Mouse (Mus musculus): Measurements from ENCODE around the gene Kcnk4. TPM values are rescaled to one million over a fixed set of nuclear protein-coding genes. Genes with fewer than 3 reads are reported as not detected.
A peak's percentile ranks its signal among the peaks of the same experiment; 100 is the strongest.

Kcnk4 gene
- total and polyA plus RNA-seq, 3 experiments: 0.05 TPM; not detected in 2

- Histone ChIP-seq H3K4me1 (ENCODE audit: insufficient read depth, low read depth, low read length) (peaks cover 70% of the 10 kb centered on the region), H3K9me3 (replicated peaks) (no peaks in the 10 kb centered on the region), H3K36me3 (replicated peaks) (peaks cover 57% of the 10 kb centered on the region), H3K27me3 (ENCODE audit: insufficient read depth, low read length) (no peaks in the 10 kb centered on the region), H3K4me3 (ENCODE audit: low read depth, low read length) (peak overlapping the region; percentile 76)
- TF ChIP-seq TAL1 (conservative IDR thresholded peaks at IDR 0.05; ENCODE audit: low read depth, low read length) (no peak), CTCF (IDR thresholded peaks at IDR 0.05; ENCODE audit: low read depth, low read length) (no peak), GATA2 (IDR thresholded peaks at IDR 0.05; ENCODE audit: borderline replicate concordance, low read depth, low read length) (no peak), GATA1 (IDR thresholded peaks at IDR 0.05; ENCODE audit: borderline replicate concordance, low read length) (no peak), POLR2AphosphoS5 (IDR thresholded peaks at IDR 0.05; ENCODE audit: insufficient replicate concordance, low read depth, low read length) (no peak)
- DNase-seq (ENCODE audit: low spot score) (peak; percentile 43), ATAC-seq (ENCODE audit: extremely low read depth, insufficient number of reproducible peaks, low FRiP score, poor library complexity, severe bottlenecking) (no peak)
Observed at GRCm38 (mm10) chr19:6979001-6979479, 44.7 kb upstream of the Kcnk4 start.

DNA sequence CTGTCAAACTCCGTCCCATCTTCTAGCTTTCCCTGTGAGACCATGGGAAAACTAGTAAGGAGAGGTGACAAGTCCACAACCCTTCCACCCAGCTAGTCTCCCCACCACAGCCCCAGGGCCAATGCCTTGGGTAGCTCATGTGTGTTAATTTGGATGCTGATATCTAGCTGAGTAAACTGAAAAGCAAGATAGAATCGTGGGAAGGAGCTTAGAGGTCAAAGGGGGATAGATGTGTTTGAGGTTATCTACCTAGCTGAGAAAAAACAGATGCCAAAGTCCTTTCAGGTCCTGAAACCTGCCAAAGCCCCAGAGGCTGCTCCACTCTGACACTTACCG lies 44.3 kb upstream of the Kcnk4 start:
- ATAC-seq (ENCODE audit: extremely low read depth, insufficient number of reproducible peaks, low FRiP score, poor library complexity, severe bottlenecking): no peak
- DNase-seq (ENCODE audit: low spot score): no peak
- Histone ChIP-seq H3K27me3 (ENCODE audit: insufficient read depth, low read length) (no peaks in the 10 kb centered on the region), H3K36me3 (replicated peaks) (peaks cover 53% of the 10 kb centered on the region), H3K9me3 (replicated peaks) (no peaks in the 10 kb centered on the region), H3K4me1 (ENCODE audit: insufficient read depth, low read depth, low read length) (peaks cover 71% of the 10 kb centered on the region), H3K4me3 (ENCODE audit: low read depth, low read length) (peak overlapping the region; percentile 76)
- TF ChIP-seq GATA1 (IDR thresholded peaks at IDR 0.05; ENCODE audit: borderline replicate concordance, low read length) (no peak), GATA2 (IDR thresholded peaks at IDR 0.05; ENCODE audit: borderline replicate concordance, low read depth, low read length) (no peak), TAL1 (conservative IDR thresholded peaks at IDR 0.05; ENCODE audit: low read depth, low read length) (no peak), POLR2AphosphoS5 (IDR thresholded peaks at IDR 0.05; ENCODE audit: insufficient replicate concordance, low read depth, low read length) (no peak), CTCF (IDR thresholded peaks at IDR 0.05; ENCODE audit: low read depth, low read length) (no peak)

DNA sequence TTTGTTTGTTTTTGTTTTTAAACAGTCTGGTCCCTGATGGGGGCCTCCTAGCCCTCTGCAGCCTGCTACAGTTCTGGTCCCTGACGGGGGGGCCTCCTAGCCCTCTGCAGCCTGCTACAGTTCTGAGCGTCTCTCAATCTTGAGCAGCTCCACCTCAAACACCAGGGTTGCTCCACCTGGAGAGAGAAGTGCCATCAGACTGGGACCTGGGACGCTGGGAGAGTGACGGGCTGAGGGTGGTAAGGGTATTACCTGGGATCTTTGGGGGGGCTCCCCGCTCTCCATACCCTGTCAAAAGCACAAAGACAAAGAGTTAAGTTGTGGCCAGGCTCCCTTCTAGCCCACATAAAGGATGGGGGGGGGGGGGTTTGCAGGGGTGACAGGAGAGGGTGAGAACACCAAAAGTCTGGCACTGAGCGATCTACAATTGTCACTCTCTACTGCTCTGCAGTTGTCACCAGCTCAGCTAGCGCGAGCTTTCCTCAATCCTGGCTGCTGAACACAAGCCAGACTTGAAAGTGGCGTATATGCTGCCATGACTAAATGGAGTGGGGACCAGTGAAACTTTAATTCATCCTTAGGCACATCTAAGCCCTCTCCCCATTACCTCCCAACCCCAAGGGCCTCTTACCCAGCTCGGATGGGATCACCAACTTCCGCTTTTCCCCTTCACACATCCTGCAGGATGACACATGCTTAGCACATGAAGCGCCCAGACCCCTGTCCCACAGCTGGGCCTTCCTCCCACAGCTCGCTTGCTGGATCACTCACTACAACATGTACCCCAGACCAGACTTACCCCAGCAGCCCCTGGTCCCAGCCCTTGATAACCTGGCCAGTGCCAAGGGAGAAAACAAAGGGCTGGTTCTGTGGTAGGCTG lies 43.7 kb upstream of the Kcnk4 start:
- DNase-seq (ENCODE audit: low spot score) (peak; percentile 24), ATAC-seq (ENCODE audit: extremely low read depth, insufficient number of reproducible peaks, low FRiP score, poor library complexity, severe bottlenecking) (no peak)
- Histone ChIP-seq H3K36me3 (replicated peaks) (peaks cover 48% of the 10 kb centered on the region), H3K9me3 (replicated peaks) (no peaks in the 10 kb centered on the region), H3K4me1 (ENCODE audit: insufficient read depth, low read depth, low read length) (peaks cover 73% of the 10 kb centered on the region), H3K4me3 (ENCODE audit: low read depth, low read length) (peak overlapping the region; percentile 76; the same call in 1 of the 2 replicates), H3K27me3 (ENCODE audit: insufficient read depth, low read length) (no peaks in the 10 kb centered on the region)
- TF ChIP-seq GATA1 (IDR thresholded peaks at IDR 0.05; ENCODE audit: borderline replicate concordance, low read length): no peak
- no peak for TF ChIP-seq POLR2AphosphoS5 (IDR thresholded peaks at IDR 0.05; ENCODE audit: insufficient replicate concordance, low read depth, low read length)
- TF ChIP-seq GATA2 (IDR thresholded peaks at IDR 0.05; ENCODE audit: borderline replicate concordance, low read depth, low read length): no peak
- TF ChIP-seq CTCF (IDR thresholded peaks at IDR 0.05; ENCODE audit: low read depth, low read length): no peak
- no peak for TF ChIP-seq TAL1 (conservative IDR thresholded peaks at IDR 0.05; ENCODE audit: low read depth, low read length)

GRCm38 (mm10) chr19:6975537-6976521 lies 41.5 kb upstream of the Kcnk4 start, which contains the start of gene Plcb3:
TSS of gene Plcb3 (minus strand) at chr19:6976470.
- Histone ChIP-seq H3K4me1 (ENCODE audit: insufficient read depth, low read depth, low read length) (peaks cover 78% of the 10 kb centered on the region), H3K27me3 (ENCODE audit: insufficient read depth, low read length) (no peaks in the 10 kb centered on the region), H3K4me3 (ENCODE audit: low read depth, low read length) (peak within 1 kb of the TSS; percentile 80), H3K36me3 (replicated peaks) (peaks cover 37% of the 10 kb centered on the region), H3K9me3 (replicated peaks) (no peaks in the 10 kb centered on the region)
- ATAC-seq (ENCODE audit: extremely low read depth, insufficient number of reproducible peaks, low FRiP score, poor library complexity, severe bottlenecking) (no peak), DNase-seq (ENCODE audit: low spot score) (peak; percentile 21)
- TF ChIP-seq CTCF (IDR thresholded peaks at IDR 0.05; ENCODE audit: low read depth, low read length) (no peak), GATA2 (IDR thresholded peaks at IDR 0.05; ENCODE audit: borderline replicate concordance, low read depth, low read length) (no peak), POLR2AphosphoS5 (IDR thresholded peaks at IDR 0.05; ENCODE audit: insufficient replicate concordance, low read depth, low read length) (no peak), GATA1 (IDR thresholded peaks at IDR 0.05; ENCODE audit: borderline replicate concordance, low read length) (no peak), TAL1 (conservative IDR thresholded peaks at IDR 0.05; ENCODE audit: low read depth, low read length) (no peak)

- H3K36me3 ChIP-seq (replicated peaks): peaks cover 37% of the 10 kb centered on the region
- H3K9me3 ChIP-seq (replicated peaks): no peaks in the 10 kb centered on the region
- peak within 1 kb of the TSS; percentile 80 for H3K4me3 ChIP-seq (ENCODE audit: low read depth, low read length)
- H3K27me3 ChIP-seq (ENCODE audit: insufficient read depth, low read length): no peaks in the 10 kb centered on the region
- ATAC-seq (ENCODE audit: extremely low read depth, insufficient number of reproducible peaks, low FRiP score, poor library complexity, severe bottlenecking): peak; percentile 36; the same call in 1 of the 2 replicates
- TF ChIP-seq POLR2AphosphoS5 (IDR thresholded peaks at IDR 0.05; ENCODE audit: insufficient replicate concordance, low read depth, low read length) (no peak), CTCF (IDR thresholded peaks at IDR 0.05; ENCODE audit: low read depth, low read length) (no peak), GATA2 (IDR thresholded peaks at IDR 0.05; ENCODE audit: borderline replicate concordance, low read depth, low read length) (no peak), TAL1 (conservative IDR thresholded peaks at IDR 0.05; ENCODE audit: low read depth, low read length) (no peak), GATA1 (IDR thresholded peaks at IDR 0.05; ENCODE audit: borderline replicate concordance, low read length) (no peak)
- H3K4me1 ChIP-seq (ENCODE audit: insufficient read depth, low read depth, low read length): peaks cover 86% of the 10 kb centered on the region
- DNase-seq (ENCODE audit: low spot score): peak; percentile 78
Observed at GRCm38 (mm10) chr19:6974211-6975205, 40.2 kb upstream of the Kcnk4 start, which contains the start of gene Ppp1r14b. TSS of gene Ppp1r14b (plus strand) at chr19:6974968.
